Mouse (Mus musculus): ENCODE measurements around the gene Cyp4f13. TPM values are rescaled to one million over a fixed set of nuclear protein-coding genes. Genes with fewer than 3 reads are reported as not detected.

Gene Cyp4f13
- polyA plus RNA-seq, 1 experiment: 14.2 TPM

- Histone ChIP-seq H3K4me1 (ENCODE audit: control insufficient read depth, insufficient read depth, low read length) (no peaks in the 10 kb centered on the region), H3K27ac (ENCODE audit: insufficient read depth, low read length) (no peak overlapping the region), H3K4me3 (ENCODE audit: insufficient read depth, low read length) (no peak overlapping the region)
- TF ChIP-seq CTCF (IDR thresholded peaks at IDR 0.05; ENCODE audit: borderline replicate concordance, insufficient read depth, low read length) (no peak), POLR2A (IDR thresholded peaks at IDR 0.05; ENCODE audit: low read depth, low read length) (no peak)
Observed at GRCm38 (mm10) chr17:32916075-32916474, 31.1 kb downstream of the Cyp4f13 start.

GRCm38 (mm10) chr17:32906172-32906571, 41.0 kb downstream of the Cyp4f13 start:
- no peak overlapping the region for H3K27ac ChIP-seq (ENCODE audit: insufficient read depth, low read length)
- H3K4me3 ChIP-seq (ENCODE audit: insufficient read depth, low read length): no peak overlapping the region
- no peak for TF ChIP-seq CTCF (IDR thresholded peaks at IDR 0.05; ENCODE audit: borderline replicate concordance, insufficient read depth, low read length)
- TF ChIP-seq POLR2A (IDR thresholded peaks at IDR 0.05; ENCODE audit: low read depth, low read length): no peak
- H3K4me1 ChIP-seq (ENCODE audit: control insufficient read depth, insufficient read depth, low read length): no peaks in the 10 kb centered on the region

GRCm38 (mm10) chr17:32905239-32905638, 42.0 kb downstream of the Cyp4f13 start:
- no peak overlapping the region for H3K27ac ChIP-seq (ENCODE audit: insufficient read depth, low read length)
- no peak overlapping the region for H3K4me3 ChIP-seq (ENCODE audit: insufficient read depth, low read length)
- TF ChIP-seq CTCF (IDR thresholded peaks at IDR 0.05; ENCODE audit: borderline replicate concordance, insufficient read depth, low read length) (peak; percentile 41; the same call in 1 of the 2 replicates), POLR2A (IDR thresholded peaks at IDR 0.05; ENCODE audit: low read depth, low read length) (no peak)
- no peaks in the 10 kb centered on the region for H3K4me1 ChIP-seq (ENCODE audit: control insufficient read depth, insufficient read depth, low read length)

- TF ChIP-seq POLR2A (IDR thresholded peaks at IDR 0.05; ENCODE audit: low read depth, low read length) (no peak), CTCF (IDR thresholded peaks at IDR 0.05; ENCODE audit: borderline replicate concordance, insufficient read depth, low read length) (no peak)
- no peaks in the 10 kb centered on the region for H3K4me1 ChIP-seq (ENCODE audit: control insufficient read depth, insufficient read depth, low read length)
- no peak overlapping the region for H3K4me3 ChIP-seq (ENCODE audit: insufficient read depth, low read length)
- no peak overlapping the region for H3K27ac ChIP-seq (ENCODE audit: insufficient read depth, low read length)
Observed at GRCm38 (mm10) chr17:32904414-32904813, 42.8 kb downstream of the Cyp4f13 start.

GRCm38 (mm10) chr17:32901751-32902525, 45.3 kb downstream of the Cyp4f13 start:
- H3K4me3 ChIP-seq (ENCODE audit: insufficient read depth, low read length): no peak overlapping the region
- no peaks in the 10 kb centered on the region for H3K4me1 ChIP-seq (ENCODE audit: control insufficient read depth, insufficient read depth, low read length)
- H3K27ac ChIP-seq (ENCODE audit: insufficient read depth, low read length): no peak overlapping the region
- TF ChIP-seq POLR2A (IDR thresholded peaks at IDR 0.05; ENCODE audit: low read depth, low read length): no peak
- no peak for TF ChIP-seq CTCF (IDR thresholded peaks at IDR 0.05; ENCODE audit: borderline replicate concordance, insufficient read depth, low read length)

- peaks cover 2% of the 10 kb centered on the region; the same call in 1 of the 2 replicates for H3K4me1 ChIP-seq (ENCODE audit: control insufficient read depth, insufficient read depth, low read length)
- H3K27ac ChIP-seq (ENCODE audit: insufficient read depth, low read length): no peak overlapping the region
- H3K4me3 ChIP-seq (ENCODE audit: insufficient read depth, low read length): no peak overlapping the region
- no peak for TF ChIP-seq POLR2A (IDR thresholded peaks at IDR 0.05; ENCODE audit: low read depth, low read length)
- no peak for TF ChIP-seq CTCF (IDR thresholded peaks at IDR 0.05; ENCODE audit: borderline replicate concordance, insufficient read depth, low read length)
Observed at GRCm38 (mm10) chr17:32895421-32895820, 51.8 kb downstream of the Cyp4f13 start.

- H3K4me1 ChIP-seq (ENCODE audit: control insufficient read depth, insufficient read depth, low read length): peaks cover 5% of the 10 kb centered on the region; the same call in 1 of the 2 replicates
- no peak for TF ChIP-seq POLR2A (IDR thresholded peaks at IDR 0.05; ENCODE audit: low read depth, low read length)
- TF ChIP-seq CTCF (IDR thresholded peaks at IDR 0.05; ENCODE audit: borderline replicate concordance, insufficient read depth, low read length): no peak
Observed at GRCm38 (mm10) chr17:32893901-32894300, 53.3 kb downstream of the Cyp4f13 start.

GRCm38 (mm10) chr17:32891239-32892180, 55.7 kb downstream of the Cyp4f13 start, which contains the start of gene Zfp870:
Zfp870 (minus strand) TSS chr17:32891642.
- Histone ChIP-seq H3K4me3 (ENCODE audit: insufficient read depth, low read length) (peak within 1 kb of the TSS; percentile 70), H3K4me1 (ENCODE audit: control insufficient read depth, insufficient read depth, low read length) (peaks cover 5% of the 10 kb centered on the region; the same call in 1 of the 2 replicates), H3K27ac (ENCODE audit: insufficient read depth, low read length) (peak within 1 kb of the TSS; percentile 54)
- TF ChIP-seq CTCF (IDR thresholded peaks at IDR 0.05; ENCODE audit: borderline replicate concordance, insufficient read depth, low read length) (peak; percentile 41; the same call in 1 of the 2 replicates), POLR2A (IDR thresholded peaks at IDR 0.05; ENCODE audit: low read depth, low read length) (peak; percentile 64)

More at GRCm38 (mm10) chr17:32893901-32894300, 53.3 kb downstream of the Cyp4f13 start:
- H3K27ac ChIP-seq (ENCODE audit: insufficient read depth, low read length): no peak overlapping the region
- no peak overlapping the region for H3K4me3 ChIP-seq (ENCODE audit: insufficient read depth, low read length)

- peak overlapping the region; percentile 70 for H3K4me3 ChIP-seq (ENCODE audit: insufficient read depth, low read length)
- peak overlapping the region; percentile 24; the same call in 1 of the 2 replicates for H3K27ac ChIP-seq (ENCODE audit: insufficient read depth, low read length)
- TF ChIP-seq CTCF (IDR thresholded peaks at IDR 0.05; ENCODE audit: borderline replicate concordance, insufficient read depth, low read length): no peak
- no peak for TF ChIP-seq POLR2A (IDR thresholded peaks at IDR 0.05; ENCODE audit: low read depth, low read length)
- H3K4me1 ChIP-seq (ENCODE audit: control insufficient read depth, insufficient read depth, low read length): peaks cover 5% of the 10 kb centered on the region; the same call in 1 of the 2 replicates
Observed at GRCm38 (mm10) chr17:32890852-32891238, 56.4 kb downstream of the Cyp4f13 start.

Data from embryonic fibroblast, embryonic 13.5 days (primary cell).